Mouse (Mus musculus): Measurements from ENCODE around the gene Astn2. TPM values are rescaled to one million over a fixed set of nuclear protein-coding genes. Genes with fewer than 3 reads are reported as not detected.

The Astn2 gene
- polyA plus RNA-seq, 1 experiment from 2014 or later: 0.24 TPM

- 66% methylated on average over 2 of the region's 2 CpGs for WGBS
These were observed 290.2 kb downstream of the Astn2 start for GRCm38 (mm10) chr4:66114243-66114642.

GRCm38 (mm10) chr4:66102037-66102436 lies 302.4 kb downstream of the Astn2 start:
- no peaks in the 10 kb centered on the region for H3K9me3 ChIP-seq (replicated peaks; ENCODE audit: low read length)
- ATAC-seq (replicated peaks; ENCODE audit: low FRiP score, low read depth): no peak
- no peaks in the 10 kb centered on the region for H3K36me3 ChIP-seq (ENCODE audit: insufficient read depth, low read length)
- H3K4me2 ChIP-seq (ENCODE audit: low read length): no peak overlapping the region
- H3K4me3 ChIP-seq (replicated peaks; ENCODE audit: low read depth, low read length): no peak overlapping the region
- H3K4me1 ChIP-seq (replicated peaks; ENCODE audit: insufficient read depth, low read length): no peaks in the 10 kb centered on the region
- DNase-seq (ENCODE audit: low spot score): no peak
- no peak overlapping the region for H3K9ac ChIP-seq (ENCODE audit: low read depth, low read length)
- WGBS: 23% methylated on average over 5 of the region's 5 CpGs
- no peak for TF ChIP-seq CTCF (IDR thresholded peaks at IDR 0.05; ENCODE audit: low read depth)
- H3K27ac ChIP-seq: no peak overlapping the region
- H3K27me3 ChIP-seq (ENCODE audit: insufficient read depth, low read length): no peaks in the 10 kb centered on the region

More at GRCm38 (mm10) chr4:66114243-66114642, 290.2 kb downstream of the Astn2 start:
- H3K4me1 ChIP-seq (replicated peaks; ENCODE audit: insufficient read depth, low read length): no peaks in the 10 kb centered on the region
- no peaks in the 10 kb centered on the region for H3K36me3 ChIP-seq (ENCODE audit: insufficient read depth, low read length)
- no peak overlapping the region for H3K4me3 ChIP-seq (replicated peaks; ENCODE audit: low read depth, low read length)
- no peaks in the 10 kb centered on the region for H3K27me3 ChIP-seq (ENCODE audit: insufficient read depth, low read length)
- ATAC-seq (replicated peaks; ENCODE audit: low FRiP score, low read depth): no peak
- TF ChIP-seq CTCF (IDR thresholded peaks at IDR 0.05; ENCODE audit: low read depth): no peak
- H3K9ac ChIP-seq (ENCODE audit: low read depth, low read length): no peak overlapping the region
- H3K9me3 ChIP-seq (replicated peaks; ENCODE audit: low read length): no peaks in the 10 kb centered on the region
- no peak for DNase-seq (ENCODE audit: low spot score)
- no peak overlapping the region for H3K27ac ChIP-seq
- no peak overlapping the region for H3K4me2 ChIP-seq (ENCODE audit: low read length)

- no peak for DNase-seq (ENCODE audit: low spot score)
- WGBS: 79% methylated on average over 1 of the region's 1 CpGs
- no peaks in the 10 kb centered on the region for H3K27me3 ChIP-seq (ENCODE audit: insufficient read depth, low read length)
- H3K27ac ChIP-seq: no peak overlapping the region
- H3K9me3 ChIP-seq (replicated peaks; ENCODE audit: low read length): no peaks in the 10 kb centered on the region
- H3K4me2 ChIP-seq (ENCODE audit: low read length): no peak overlapping the region
- ATAC-seq (replicated peaks; ENCODE audit: low FRiP score, low read depth): no peak
- no peaks in the 10 kb centered on the region for H3K4me1 ChIP-seq (replicated peaks; ENCODE audit: insufficient read depth, low read length)
- TF ChIP-seq CTCF (IDR thresholded peaks at IDR 0.05; ENCODE audit: low read depth): no peak
- no peaks in the 10 kb centered on the region for H3K36me3 ChIP-seq (ENCODE audit: insufficient read depth, low read length)
- no peak overlapping the region for H3K9ac ChIP-seq (ENCODE audit: low read depth, low read length)
- H3K4me3 ChIP-seq (replicated peaks; ENCODE audit: low read depth, low read length): no peak overlapping the region
These were observed 306.8 kb downstream of the Astn2 start for GRCm38 (mm10) chr4:66097629-66098028.

DNA sequence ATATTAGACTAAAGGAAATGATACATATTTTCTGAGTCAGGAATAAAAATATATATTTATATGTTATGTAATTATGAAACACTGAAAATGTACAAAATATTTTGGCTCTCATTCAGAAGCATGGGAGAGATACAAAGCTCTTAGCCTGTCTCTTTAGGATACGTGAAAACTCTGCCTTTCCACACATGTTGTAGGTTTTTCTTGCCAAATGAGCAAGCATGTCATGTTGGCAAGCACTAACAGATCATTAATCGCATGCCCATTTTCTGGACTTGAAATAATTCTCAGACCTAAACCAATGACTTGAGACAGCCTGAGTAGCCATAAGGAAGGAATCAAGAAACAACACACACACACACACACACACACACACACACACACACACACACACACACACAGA lies 308.3 kb downstream of the Astn2 start:
- Histone ChIP-seq H3K27ac (no peak overlapping the region), H3K36me3 (ENCODE audit: insufficient read depth, low read length) (no peaks in the 10 kb centered on the region), H3K4me1 (replicated peaks; ENCODE audit: insufficient read depth, low read length) (no peaks in the 10 kb centered on the region), H3K9me3 (replicated peaks; ENCODE audit: low read length) (no peaks in the 10 kb centered on the region), H3K4me3 (replicated peaks; ENCODE audit: low read depth, low read length) (no peak overlapping the region), H3K27me3 (ENCODE audit: insufficient read depth, low read length) (no peaks in the 10 kb centered on the region), H3K9ac (ENCODE audit: low read depth, low read length) (no peak overlapping the region), H3K4me2 (ENCODE audit: low read length) (no peak overlapping the region)
- DNase-seq (ENCODE audit: low spot score) (no peak), ATAC-seq (replicated peaks; ENCODE audit: low FRiP score, low read depth) (no peak)
- WGBS: 73% methylated on average over 2 of the region's 2 CpGs
- TF ChIP-seq CTCF (IDR thresholded peaks at IDR 0.05; ENCODE audit: low read depth): no peak

GRCm38 (mm10) chr4:66057161-66057560 lies 347.2 kb downstream of the Astn2 start:
- no peak for ATAC-seq (replicated peaks; ENCODE audit: low FRiP score, low read depth)

DNA sequence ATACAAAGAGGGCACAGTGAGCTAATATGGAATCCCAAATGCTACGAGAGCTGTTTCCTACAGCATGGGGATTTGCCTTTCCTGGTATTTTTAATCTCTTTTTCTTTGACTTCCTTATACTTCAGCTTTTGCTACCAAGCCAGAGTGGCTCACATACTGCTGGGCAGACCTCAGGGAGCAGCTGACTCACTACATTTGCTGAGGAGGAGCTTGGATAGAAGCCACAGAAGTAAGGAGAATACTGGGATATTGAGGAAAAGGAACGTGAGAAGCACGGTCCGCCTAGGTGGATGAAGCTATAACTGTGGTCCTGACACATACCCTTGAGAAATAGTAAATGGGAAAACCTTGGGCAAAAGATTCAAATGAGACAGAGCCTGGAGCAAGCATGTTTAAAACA lies 348.7 kb downstream of the Astn2 start:
- no peak for TF ChIP-seq CTCF (IDR thresholded peaks at IDR 0.05; ENCODE audit: low read depth)
- Histone ChIP-seq H3K9ac (ENCODE audit: low read depth, low read length) (no peak overlapping the region), H3K27me3 (ENCODE audit: insufficient read depth, low read length) (no peaks in the 10 kb centered on the region), H3K27ac (no peak overlapping the region), H3K4me3 (replicated peaks; ENCODE audit: low read depth, low read length) (no peak overlapping the region), H3K4me2 (ENCODE audit: low read length) (no peak overlapping the region), H3K36me3 (ENCODE audit: insufficient read depth, low read length) (no peaks in the 10 kb centered on the region), H3K9me3 (replicated peaks; ENCODE audit: low read length) (no peaks in the 10 kb centered on the region), H3K4me1 (replicated peaks; ENCODE audit: insufficient read depth, low read length) (no peaks in the 10 kb centered on the region)
- WGBS: 90% methylated on average over 4 of the region's 4 CpGs
- ATAC-seq (replicated peaks; ENCODE audit: low FRiP score, low read depth) (no peak), DNase-seq (ENCODE audit: low spot score) (no peak)

More at GRCm38 (mm10) chr4:66057161-66057560, 347.2 kb downstream of the Astn2 start:
- H3K4me3 ChIP-seq (replicated peaks; ENCODE audit: low read depth, low read length): no peak overlapping the region
- no peak for DNase-seq (ENCODE audit: low spot score)
- no peaks in the 10 kb centered on the region for H3K36me3 ChIP-seq (ENCODE audit: insufficient read depth, low read length)
- H3K9ac ChIP-seq (ENCODE audit: low read depth, low read length): no peak overlapping the region
- no peaks in the 10 kb centered on the region for H3K4me1 ChIP-seq (replicated peaks; ENCODE audit: insufficient read depth, low read length)
- no peak overlapping the region for H3K4me2 ChIP-seq (ENCODE audit: low read length)
- TF ChIP-seq CTCF (IDR thresholded peaks at IDR 0.05; ENCODE audit: low read depth): no peak
- H3K27ac ChIP-seq: no peak overlapping the region
- no peaks in the 10 kb centered on the region for H3K27me3 ChIP-seq (ENCODE audit: insufficient read depth, low read length)
- H3K9me3 ChIP-seq (replicated peaks; ENCODE audit: low read length): no peaks in the 10 kb centered on the region

DNA sequence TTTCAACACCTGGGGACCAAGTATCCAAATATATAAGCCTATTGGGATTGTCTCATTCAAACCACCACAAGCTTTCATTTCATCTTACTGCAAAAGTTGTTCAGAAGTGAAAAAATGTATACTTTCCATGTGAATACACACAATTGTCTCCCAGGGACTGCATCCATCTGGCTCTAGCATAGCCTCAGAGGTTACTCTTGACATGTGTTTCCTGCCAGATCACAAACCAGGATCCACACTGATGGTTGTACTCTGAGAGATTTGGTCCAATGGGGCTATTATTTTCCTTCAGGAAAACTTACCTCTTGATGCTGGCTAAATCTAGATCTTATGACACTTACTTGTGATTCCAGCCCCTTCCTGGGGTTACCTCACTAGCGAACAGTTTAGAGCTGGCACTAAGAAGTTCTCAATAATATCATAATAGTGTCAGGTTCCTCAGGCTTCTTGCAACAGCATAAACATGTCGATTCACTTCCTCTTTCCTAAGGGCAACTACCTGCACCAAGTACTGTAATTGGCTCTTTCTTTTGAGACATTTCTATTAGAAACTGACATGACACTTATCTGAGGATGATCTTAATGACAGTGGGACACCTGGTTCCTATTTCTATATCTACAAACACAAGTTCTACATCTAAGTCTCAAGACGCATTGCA lies 361.3 kb downstream of the Astn2 start:
- 87% methylated on average over 3 of the region's 3 CpGs for WGBS
- no peaks in the 10 kb centered on the region for H3K27me3 ChIP-seq (ENCODE audit: insufficient read depth, low read length)
- H3K9ac ChIP-seq (ENCODE audit: low read depth, low read length): no peak overlapping the region
- H3K27ac ChIP-seq: no peak overlapping the region
- no peaks in the 10 kb centered on the region for H3K4me1 ChIP-seq (replicated peaks; ENCODE audit: insufficient read depth, low read length)
- no peak overlapping the region for H3K4me2 ChIP-seq (ENCODE audit: low read length)
- no peaks in the 10 kb centered on the region for H3K9me3 ChIP-seq (replicated peaks; ENCODE audit: low read length)
- DNase-seq (ENCODE audit: low spot score): no peak
- no peak for ATAC-seq (replicated peaks; ENCODE audit: low FRiP score, low read depth)
- H3K36me3 ChIP-seq (ENCODE audit: insufficient read depth, low read length): no peaks in the 10 kb centered on the region
- no peak overlapping the region for H3K4me3 ChIP-seq (replicated peaks; ENCODE audit: low read depth, low read length)
- no peak for TF ChIP-seq CTCF (IDR thresholded peaks at IDR 0.05; ENCODE audit: low read depth)

Data from kidney, postnatal 0 days (tissue).